Mouse (Mus musculus) right cerebral cortex, postnatal 14 days (tissue): ENCODE measurements at regions not wholly inside any gene's neighbourhood (a gene's known extent, or its start where the extent isn't known, plus 50 kb on each side); places are given as distances from the start of the nearest gene placed in this dataset.
A peak's percentile ranks its signal among the peaks of the same experiment; 100 is the strongest.

Experiments used
- DNase-seq: peaks from one replicate; pipeline ENCODE4 v3.0.0; 2022

DNA sequence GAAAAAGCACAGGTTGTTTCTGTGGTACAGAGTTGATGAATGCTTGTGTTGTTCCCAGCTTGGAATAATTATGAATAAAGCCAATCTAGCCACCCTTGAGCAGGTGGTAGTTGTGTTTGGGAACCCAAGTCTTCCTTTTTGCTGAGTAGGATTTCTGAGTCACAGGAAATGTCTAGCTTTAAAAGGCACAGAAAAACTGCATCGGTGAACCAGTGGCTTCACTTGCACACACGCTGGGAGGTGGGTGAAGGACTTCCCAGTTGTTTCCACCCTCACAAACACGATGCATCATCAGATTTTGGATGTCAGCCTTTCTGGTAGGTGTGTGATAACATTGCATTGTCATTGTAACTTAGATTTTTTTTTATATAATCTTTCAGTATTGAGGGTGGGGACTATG lies 322.9 kb upstream of the Slco3a1 start:
- no peak for DNase-seq

DNA sequence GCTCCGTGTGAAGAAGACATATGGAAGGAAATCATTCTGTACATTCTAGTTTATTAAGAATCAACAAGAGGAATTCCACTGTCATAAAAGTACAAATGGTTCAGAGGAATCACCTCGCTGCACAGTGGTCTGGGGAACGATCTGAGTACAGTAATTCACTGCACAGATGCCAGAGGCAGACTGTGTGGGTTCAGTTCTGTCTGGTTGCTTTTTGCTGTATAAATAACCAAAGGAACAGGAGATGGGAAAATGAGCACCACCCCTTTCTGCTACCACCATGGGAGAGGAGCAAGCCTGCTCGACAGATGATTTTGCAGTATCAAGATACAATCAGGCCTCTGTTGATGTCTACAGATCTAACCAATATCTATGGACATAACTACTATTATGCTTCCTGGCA lies 322.1 kb upstream of the Slco3a1 start:
- DNase-seq = no peak

DNA sequence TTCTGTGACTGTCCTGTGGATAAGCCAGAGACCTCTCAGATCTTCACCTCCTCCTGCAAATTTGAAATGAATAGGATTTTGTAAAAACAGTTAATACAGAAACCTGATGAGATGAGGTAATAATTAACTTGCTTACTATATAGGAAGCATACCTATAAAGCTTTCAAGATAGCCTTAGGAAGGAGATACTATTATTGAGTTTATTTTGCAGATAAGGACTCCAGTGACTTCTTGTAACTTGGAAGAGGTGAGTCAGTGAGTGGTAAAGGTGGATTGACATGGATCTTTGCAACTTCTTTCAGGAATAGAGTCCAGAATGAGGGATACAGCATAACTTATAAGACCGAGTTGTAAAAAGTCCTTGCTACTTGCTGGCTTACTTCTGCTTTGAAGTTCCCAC lies 315.7 kb upstream of the Slco3a1 start:
- DNase-seq = no peak

GRCm38 (mm10) chr7:74862727-74863126 lies 308.1 kb upstream of the Slco3a1 start:
- no peak for DNase-seq

DNA sequence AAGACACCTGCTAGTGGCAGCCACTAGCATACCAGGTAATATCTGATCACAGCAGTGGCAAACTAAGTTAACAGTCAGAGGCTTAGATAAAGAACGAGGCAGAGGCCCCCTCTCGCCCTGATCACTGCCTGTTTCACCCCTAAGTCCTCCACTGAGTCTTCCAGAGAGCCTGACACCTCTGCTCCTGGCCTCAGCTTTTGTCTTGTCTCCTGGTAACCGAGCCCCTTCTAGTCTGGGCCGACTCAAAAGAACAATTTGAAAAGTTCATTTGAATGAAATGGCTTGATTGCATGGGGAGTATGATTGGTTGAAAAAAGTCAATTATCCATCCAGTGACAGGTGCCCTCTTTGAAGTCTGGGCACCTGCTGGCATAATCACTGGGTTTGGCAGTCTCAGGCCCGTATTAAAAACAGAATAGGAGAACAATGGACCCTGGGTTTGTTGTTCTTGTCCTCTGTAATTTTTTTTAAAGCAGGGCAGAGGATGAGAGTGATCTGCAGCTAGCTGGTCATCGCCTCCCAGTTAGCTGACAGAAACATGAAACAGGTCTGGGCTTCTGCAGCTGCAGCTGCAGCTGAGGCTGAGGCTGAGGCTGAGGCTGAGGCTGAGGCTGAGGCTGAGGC lies 289.8 kb upstream of the Slco3a1 start:
- no peak for DNase-seq

- no peak for DNase-seq
These were observed 268.7 kb upstream of the Slco3a1 start for GRCm38 (mm10) chr7:74823286-74823685.

GRCm38 (mm10) chr7:74793241-74793640 lies 238.7 kb upstream of the Slco3a1 start:
- DNase-seq = no peak

DNA sequence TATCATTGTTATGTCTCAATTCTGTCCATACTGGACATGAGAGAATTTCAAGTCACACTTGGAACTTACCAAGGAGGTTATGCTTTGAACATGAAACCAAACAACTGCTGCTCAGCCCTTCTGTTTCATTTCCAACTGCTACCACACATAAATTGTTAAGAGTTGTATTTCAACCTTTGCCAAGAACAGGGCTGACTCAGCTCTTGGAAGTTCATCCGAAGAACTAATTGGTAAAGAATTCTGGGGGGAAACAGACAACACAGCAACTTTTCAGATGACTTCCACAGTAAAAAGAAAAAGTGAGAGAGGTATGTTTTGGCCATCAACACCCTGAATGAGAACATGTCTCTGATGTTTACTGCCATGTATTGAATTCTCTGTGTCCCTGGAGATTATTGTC lies 234.1 kb upstream of the Slco3a1 start:
- DNase-seq = no peak

- no peak for DNase-seq
These were observed 217.1 kb upstream of the Slco3a1 start for GRCm38 (mm10) chr7:74771435-74772406.

DNA sequence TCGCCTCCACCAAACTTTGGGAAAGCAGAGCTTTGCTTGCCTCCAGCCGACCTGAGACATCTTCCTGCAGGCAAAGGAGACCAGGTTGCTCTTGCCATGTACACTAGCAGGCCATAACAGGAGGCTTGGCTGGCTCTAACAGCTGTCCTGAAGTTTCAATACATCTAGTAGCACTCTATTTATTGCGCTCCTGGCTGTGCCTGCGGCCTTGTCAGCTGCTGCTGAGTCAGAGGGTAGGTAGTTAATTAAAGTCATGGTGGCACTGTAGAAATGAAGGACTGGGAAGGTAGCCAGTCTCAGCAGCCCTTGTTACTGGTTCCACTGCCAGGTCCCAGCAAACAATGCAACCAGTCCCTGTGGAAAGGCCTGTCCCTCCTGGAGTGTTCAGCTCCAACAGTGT lies 212.0 kb upstream of the Slco3a1 start:
- no peak for DNase-seq

- DNase-seq = no peak
These were observed 202.9 kb upstream of the Slco3a1 start for GRCm38 (mm10) chr7:74757469-74757868.

GRCm38 (mm10) chr7:74747704-74748103 lies 193.1 kb upstream of the Slco3a1 start:
- no peak for DNase-seq

GRCm38 (mm10) chr7:74734941-74735340 lies 180.4 kb upstream of the Slco3a1 start:
- DNase-seq = no peak

DNA sequence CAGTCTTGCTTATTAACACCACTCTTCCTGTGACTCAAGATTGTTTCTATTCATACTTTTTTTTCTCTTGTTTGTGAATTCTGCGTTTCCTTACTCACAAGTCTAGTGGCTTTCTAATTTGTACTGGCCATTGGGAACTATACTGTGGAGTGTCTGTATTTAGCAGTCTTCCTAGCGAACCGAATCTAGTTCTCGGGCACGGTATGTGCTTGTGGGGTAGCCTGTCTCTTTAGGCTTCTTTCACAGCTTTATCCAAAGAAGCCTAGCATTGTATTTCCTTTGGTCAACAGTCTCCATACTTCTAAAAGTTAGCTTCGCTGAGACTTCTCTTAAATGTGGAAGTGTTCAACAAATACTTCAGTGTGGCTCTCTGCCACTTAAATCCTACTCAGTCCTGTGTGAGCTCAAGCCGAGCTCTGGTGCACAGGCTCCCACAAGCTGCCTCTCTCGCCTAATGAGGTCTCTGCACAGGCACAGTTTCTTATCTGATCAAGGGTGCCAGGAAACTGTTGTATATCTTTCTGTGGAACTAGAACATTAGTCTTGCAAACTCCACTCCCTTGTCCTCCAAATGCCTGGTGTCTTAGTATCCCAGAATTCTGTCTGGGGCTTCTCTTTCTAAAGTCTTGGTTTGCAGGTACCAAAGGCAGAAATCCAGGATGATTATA lies 171.9 kb upstream of the Slco3a1 start:
- DNase-seq = no peak

- DNase-seq = peak; percentile 22
These were observed 164.7 kb upstream of the Slco3a1 start for GRCm38 (mm10) chr7:74719321-74719720.

GRCm38 (mm10) chr7:74709993-74710581 lies 155.5 kb upstream of the Slco3a1 start:
- DNase-seq = no peak

GRCm38 (mm10) chr7:74709006-74709405 lies 154.4 kb upstream of the Slco3a1 start:
- DNase-seq = no peak

DNA sequence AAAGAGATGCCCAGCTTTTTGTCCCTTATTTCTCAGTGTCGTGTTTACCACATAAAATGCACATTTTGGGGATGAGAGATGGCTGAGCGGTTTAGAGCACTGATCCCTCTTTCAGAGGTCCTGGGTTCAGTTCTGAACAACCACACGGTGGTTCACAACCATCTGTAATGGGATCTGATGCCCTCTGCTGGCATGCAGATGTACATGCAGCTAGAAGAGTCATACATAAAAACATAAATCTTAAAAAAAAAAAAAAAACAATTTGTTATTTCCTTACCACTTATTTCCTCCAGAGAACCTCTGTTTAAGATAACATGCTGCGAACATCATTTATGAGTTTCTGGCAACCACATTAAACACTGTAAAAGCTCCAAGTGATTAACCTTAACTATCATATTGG lies 149.0 kb upstream of the Slco3a1 start:
- no peak for DNase-seq

DNA sequence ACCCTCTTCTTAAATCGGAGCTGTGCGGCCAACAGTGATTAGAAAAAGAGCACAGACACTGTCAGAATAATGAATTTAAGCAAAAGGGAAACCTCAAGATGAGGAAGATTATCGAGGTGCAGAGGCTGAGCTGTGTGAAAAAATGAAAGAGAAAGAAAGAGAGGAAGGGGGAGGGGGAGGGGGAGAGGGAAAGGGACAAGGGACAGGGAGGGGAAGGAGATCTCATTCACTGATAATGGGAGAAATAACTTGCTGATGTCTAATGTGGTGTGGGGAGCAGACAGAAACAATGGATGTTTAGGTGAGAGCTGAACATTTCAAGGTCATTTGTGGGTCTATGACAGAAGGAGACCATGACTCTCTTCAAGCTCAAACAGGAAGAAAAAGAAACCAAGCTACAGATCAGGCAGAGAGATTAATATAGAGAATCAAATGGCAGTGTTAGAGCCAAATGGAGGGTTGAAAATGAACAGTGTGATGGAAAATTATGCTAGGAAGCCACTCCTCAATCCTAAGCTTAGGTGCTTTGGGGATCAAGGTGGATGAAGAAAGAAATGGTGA lies 143.3 kb upstream of the Slco3a1 start:
- no peak for DNase-seq

DNA sequence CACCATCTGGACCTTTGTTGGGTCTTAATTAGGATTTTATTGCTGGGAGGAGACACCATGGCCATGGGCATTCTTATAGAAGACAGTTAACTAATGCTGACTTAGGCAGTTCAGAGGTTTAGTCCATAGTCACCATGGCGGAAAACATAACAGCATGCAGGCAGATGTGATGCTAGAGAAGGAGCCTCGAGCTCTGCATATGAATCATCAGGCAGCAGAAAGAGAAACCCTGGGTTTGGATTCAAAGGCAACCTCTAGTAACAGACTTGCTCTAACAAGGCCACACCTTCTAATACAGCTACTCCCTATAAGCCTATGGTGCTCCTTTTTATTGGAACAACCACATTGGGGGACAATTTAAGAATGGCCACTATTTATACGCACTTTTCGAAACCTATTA lies 141.7 kb upstream of the Slco3a1 start:
- DNase-seq = no peak

- no peak for DNase-seq
These were observed 138.5 kb upstream of the Slco3a1 start for GRCm38 (mm10) chr7:74693049-74693448.

- no peak for DNase-seq
These were observed 136.1 kb upstream of the Slco3a1 start for GRCm38 (mm10) chr7:74690706-74691105.

GRCm38 (mm10) chr7:74688116-74688702 lies 133.6 kb upstream of the Slco3a1 start:
- no peak for DNase-seq
